Mouse (Mus musculus): ENCODE measurements around the gene Chrm1. TPM values are rescaled to one million over a fixed set of nuclear protein-coding genes. Genes with fewer than 3 reads are reported as not detected.

The Chrm1 gene
- polyA plus RNA-seq, 1 experiment = not detected

DNA sequence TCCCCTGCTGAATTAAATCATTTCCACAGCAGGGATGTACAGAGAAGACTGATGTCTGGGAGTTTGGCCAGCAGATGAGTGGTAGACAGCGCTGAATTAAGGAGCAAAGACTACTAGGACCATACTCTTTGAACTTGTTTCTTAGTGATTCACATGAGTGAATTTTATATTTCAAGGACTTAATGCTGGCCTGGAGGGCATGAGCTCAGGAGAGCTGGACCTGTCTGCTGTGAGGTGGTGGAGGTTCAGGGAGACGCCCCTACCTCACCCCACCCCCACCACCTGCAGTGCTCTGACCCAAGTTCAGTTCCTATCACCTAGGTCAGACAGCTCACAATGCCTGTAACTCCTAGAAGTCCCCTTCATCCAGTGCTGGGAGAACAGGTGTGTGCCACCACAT, 17.2 kb upstream of the Chrm1 start:
- Histone ChIP-seq H3K27ac (ENCODE audit: control insufficient read depth, insufficient read depth, low read depth, low read length, poor library complexity) (no peak overlapping the region), H3K4me3 (replicated peaks; ENCODE audit: control insufficient read depth, low read depth, low read length) (no peak overlapping the region), H3K4me1 (ENCODE audit: control insufficient read depth, insufficient read depth, low read length) (peaks cover 1% of the 10 kb centered on the region; the same call in 1 of the 2 replicates)
- TF ChIP-seq POLR2A (IDR thresholded peaks at IDR 0.05; ENCODE audit: borderline replicate concordance, control insufficient read depth, low read depth, low read length) (no peak), CTCF (IDR thresholded peaks at IDR 0.05; ENCODE audit: control insufficient read depth, insufficient read depth, low read length) (no peak)
- 81% methylated on average over 2 of the region's 2 CpGs for WGBS

- no peak for TF ChIP-seq CTCF (IDR thresholded peaks at IDR 0.05; ENCODE audit: control insufficient read depth, insufficient read depth, low read length)
- TF ChIP-seq POLR2A (IDR thresholded peaks at IDR 0.05; ENCODE audit: borderline replicate concordance, control insufficient read depth, low read depth, low read length) = no peak
- Histone ChIP-seq H3K4me1 (ENCODE audit: control insufficient read depth, insufficient read depth, low read length) (no peaks in the 10 kb centered on the region), H3K4me3 (replicated peaks; ENCODE audit: control insufficient read depth, low read depth, low read length) (no peak overlapping the region), H3K27ac (ENCODE audit: control insufficient read depth, insufficient read depth, low read depth, low read length, poor library complexity) (no peak overlapping the region)
Measured at GRCm38 (mm10) chr19:8655833-8656232, 7.8 kb upstream of the Chrm1 start.

DNA sequence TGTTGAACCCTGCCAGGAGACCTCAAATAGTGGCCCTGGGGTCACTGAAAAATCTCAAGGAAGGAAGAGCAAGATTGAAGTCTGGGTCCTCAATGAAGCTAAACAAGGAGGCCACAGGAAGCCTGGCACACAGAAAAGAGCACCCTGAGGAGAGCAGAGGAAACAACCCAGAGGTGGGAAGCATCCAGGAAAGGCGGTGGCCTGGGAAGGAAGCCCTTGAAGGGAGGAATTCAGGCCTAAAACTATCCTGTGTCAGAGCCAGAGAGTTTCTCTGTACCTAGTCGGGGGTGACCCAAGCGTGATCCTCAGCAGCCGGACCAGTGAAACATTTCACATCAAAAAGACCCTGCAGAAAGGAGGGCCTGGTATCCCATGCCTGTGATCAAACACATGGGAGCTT, 7.2 kb upstream of the Chrm1 start:
- Histone ChIP-seq H3K4me1 (ENCODE audit: control insufficient read depth, insufficient read depth, low read length) (no peaks in the 10 kb centered on the region), H3K4me3 (replicated peaks; ENCODE audit: control insufficient read depth, low read depth, low read length) (no peak overlapping the region), H3K27ac (ENCODE audit: control insufficient read depth, insufficient read depth, low read depth, low read length, poor library complexity) (no peak overlapping the region)
- WGBS = 69% methylated on average over 4 of the region's 4 CpGs
- TF ChIP-seq CTCF (IDR thresholded peaks at IDR 0.05; ENCODE audit: control insufficient read depth, insufficient read depth, low read length) (no peak), POLR2A (IDR thresholded peaks at IDR 0.05; ENCODE audit: borderline replicate concordance, control insufficient read depth, low read depth, low read length) (no peak)

- peak overlapping the region; percentile 59 for H3K4me3 ChIP-seq (replicated peaks; ENCODE audit: control insufficient read depth, low read depth, low read length)
- H3K27ac ChIP-seq (ENCODE audit: control insufficient read depth, insufficient read depth, low read depth, low read length, poor library complexity) = no peak overlapping the region
- 3% methylated on average over 35 of the region's 35 CpGs for WGBS
- no peak for TF ChIP-seq POLR2A (IDR thresholded peaks at IDR 0.05; ENCODE audit: borderline replicate concordance, control insufficient read depth, low read depth, low read length)
- no peak for TF ChIP-seq CTCF (IDR thresholded peaks at IDR 0.05; ENCODE audit: control insufficient read depth, insufficient read depth, low read length)
- H3K4me1 ChIP-seq (ENCODE audit: control insufficient read depth, insufficient read depth, low read length) = peaks cover 1% of the 10 kb centered on the region; the same call in 1 of the 2 replicates
Measured at GRCm38 (mm10) chr19:8661821-8662307, 1.7 kb upstream of the Chrm1 start.

GRCm38 (mm10) chr19:8662337-8662736, 1.3 kb upstream of the Chrm1 start:
- peak overlapping the region; percentile 59 for H3K4me3 ChIP-seq (replicated peaks; ENCODE audit: control insufficient read depth, low read depth, low read length)
- TF ChIP-seq CTCF (IDR thresholded peaks at IDR 0.05; ENCODE audit: control insufficient read depth, insufficient read depth, low read length) (peak; percentile 71), POLR2A (IDR thresholded peaks at IDR 0.05; ENCODE audit: borderline replicate concordance, control insufficient read depth, low read depth, low read length) (no peak)
- WGBS = 4% methylated on average over 11 of the region's 11 CpGs

DNA sequence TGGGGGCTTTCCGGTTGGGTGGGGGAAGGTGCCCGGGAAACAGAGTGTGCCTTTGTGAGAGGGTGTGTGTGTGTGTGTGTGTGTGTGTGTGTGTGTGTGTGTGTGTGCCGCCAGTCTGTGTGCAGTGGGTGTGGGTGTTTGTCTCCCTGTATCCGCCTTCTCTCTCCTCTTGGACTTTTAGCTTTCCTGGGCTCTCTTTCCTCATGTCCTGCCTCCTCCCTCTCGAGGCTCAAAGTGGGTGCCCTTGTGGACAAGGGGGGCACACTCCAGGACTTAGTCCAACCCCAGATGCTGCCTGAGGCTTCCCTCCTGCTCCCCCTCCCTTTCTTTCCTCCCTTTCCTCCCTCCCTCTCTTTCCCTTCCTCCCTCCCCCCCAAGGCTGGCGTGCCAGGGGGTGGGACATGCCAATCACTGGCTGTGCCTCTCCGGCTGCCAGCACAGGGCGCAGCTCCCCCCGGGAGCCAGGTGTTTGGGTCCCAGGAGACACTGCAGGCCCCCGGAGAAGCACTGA, 377 bp downstream of the Chrm1 start:
- Histone ChIP-seq H3K4me1 (ENCODE audit: control insufficient read depth, insufficient read depth, low read length) (peaks cover 1% of the 10 kb centered on the region; the same call in 1 of the 2 replicates), H3K27ac (ENCODE audit: control insufficient read depth, insufficient read depth, low read depth, low read length, poor library complexity) (0 out of 2 replicates have a peak overlapping the region, but pooled peaks have one; percentile 19), H3K4me3 (replicated peaks; ENCODE audit: control insufficient read depth, low read depth, low read length) (no peak overlapping the region)
- WGBS = 25% methylated on average over 10 of the region's 10 CpGs
- TF ChIP-seq CTCF (IDR thresholded peaks at IDR 0.05; ENCODE audit: control insufficient read depth, insufficient read depth, low read length) (no peak), POLR2A (IDR thresholded peaks at IDR 0.05; ENCODE audit: borderline replicate concordance, control insufficient read depth, low read depth, low read length) (no peak)

More at GRCm38 (mm10) chr19:8662337-8662736, 1.3 kb upstream of the Chrm1 start:
- no peak overlapping the region for H3K27ac ChIP-seq (ENCODE audit: control insufficient read depth, insufficient read depth, low read depth, low read length, poor library complexity)
- peaks cover 1% of the 10 kb centered on the region; the same call in 1 of the 2 replicates for H3K4me1 ChIP-seq (ENCODE audit: control insufficient read depth, insufficient read depth, low read length)

- TF ChIP-seq POLR2A (IDR thresholded peaks at IDR 0.05; ENCODE audit: borderline replicate concordance, control insufficient read depth, low read depth, low read length) (no peak), CTCF (IDR thresholded peaks at IDR 0.05; ENCODE audit: control insufficient read depth, insufficient read depth, low read length) (no peak)
- Histone ChIP-seq H3K4me3 (replicated peaks; ENCODE audit: control insufficient read depth, low read depth, low read length) (no peak overlapping the region), H3K27ac (ENCODE audit: control insufficient read depth, insufficient read depth, low read depth, low read length, poor library complexity) (no peak overlapping the region), H3K4me1 (ENCODE audit: control insufficient read depth, insufficient read depth, low read length) (peaks cover 1% of the 10 kb centered on the region; the same call in 1 of the 2 replicates)
- WGBS = 64% methylated on average over 3 of the region's 3 CpGs
Measured at GRCm38 (mm10) chr19:8664859-8665258, 1.3 kb downstream of the Chrm1 start.

- WGBS = 86% methylated on average over 5 of the region's 5 CpGs
Measured at GRCm38 (mm10) chr19:8665746-8666145, 2.2 kb downstream of the Chrm1 start.

More at GRCm38 (mm10) chr19:8665746-8666145, 2.2 kb downstream of the Chrm1 start:
- Histone ChIP-seq H3K4me3 (replicated peaks; ENCODE audit: control insufficient read depth, low read depth, low read length) (no peak overlapping the region), H3K27ac (ENCODE audit: control insufficient read depth, insufficient read depth, low read depth, low read length, poor library complexity) (no peak overlapping the region), H3K4me1 (ENCODE audit: control insufficient read depth, insufficient read depth, low read length) (peaks cover 1% of the 10 kb centered on the region; the same call in 1 of the 2 replicates)
- TF ChIP-seq CTCF (IDR thresholded peaks at IDR 0.05; ENCODE audit: control insufficient read depth, insufficient read depth, low read length) = no peak
- TF ChIP-seq POLR2A (IDR thresholded peaks at IDR 0.05; ENCODE audit: borderline replicate concordance, control insufficient read depth, low read depth, low read length) = no peak
